Mouse (Mus musculus): ENCODE results near the gene Lrfn3. TPM values are rescaled to one million over a fixed set of nuclear protein-coding genes. Genes with fewer than 3 reads are reported as not detected.
A peak's percentile ranks its signal among the peaks of the same experiment; 100 is the strongest.

Lrfn3 gene
- total RNA-seq, 4 experiments from 2014 or later: 29.0 to 31.8 (median 31.0) TPM

GRCm38 (mm10) chr7:30346635-30347379 is 15.8 kb downstream of the Lrfn3 start:
- no peak for DNase-seq (ENCODE audit: low spot score in 2 of 2)

GRCm38 (mm10) chr7:30339432-30340109 is 23.0 kb downstream of the Lrfn3 start:
- DNase-seq (ENCODE audit: low spot score in 2 of 2): no peak

GRCm38 (mm10) chr7:30336384-30336783 is 26.2 kb downstream of the Lrfn3 start:
- peak; percentile 78 to 83 for DNase-seq (ENCODE audit: low spot score in 2 of 2)

- peak in 1 of 2 experiments; percentile 50 for DNase-seq (ENCODE audit: low spot score in 2 of 2)
These were observed 26.9 kb downstream of the Lrfn3 start for GRCm38 (mm10) chr7:30335688-30336087.

- DNase-seq (ENCODE audit: low spot score in 2 of 2): no peak
These were observed 28.0 kb downstream of the Lrfn3 start for GRCm38 (mm10) chr7:30334563-30334962.

DNA sequence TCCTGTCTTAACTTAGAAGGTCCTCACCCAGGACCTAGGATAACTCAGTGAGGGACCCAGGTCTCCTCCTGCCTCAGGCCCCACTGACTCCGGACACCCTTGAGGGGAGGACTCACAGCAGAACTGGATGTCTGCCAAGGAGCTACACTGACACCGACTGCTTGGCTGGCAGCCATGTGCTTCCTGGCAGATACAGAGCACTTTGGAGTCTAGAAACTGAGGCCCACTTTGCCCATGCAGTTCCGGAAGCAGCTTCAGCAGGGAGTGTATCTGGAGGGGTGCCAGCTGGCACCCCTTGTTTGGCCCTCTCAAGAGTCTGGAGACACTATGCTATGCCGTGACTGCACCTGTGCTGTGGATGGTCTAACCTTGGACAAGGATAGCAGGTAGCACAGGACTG is 29.1 kb downstream of the Lrfn3 start:
- DNase-seq (ENCODE audit: low spot score in 2 of 2): peak in 1 of 2 experiments; percentile 86

GRCm38 (mm10) chr7:30332622-30333259 is 29.8 kb downstream of the Lrfn3 start:
- DNase-seq (ENCODE audit: low spot score in 2 of 2): no peak

DNA sequence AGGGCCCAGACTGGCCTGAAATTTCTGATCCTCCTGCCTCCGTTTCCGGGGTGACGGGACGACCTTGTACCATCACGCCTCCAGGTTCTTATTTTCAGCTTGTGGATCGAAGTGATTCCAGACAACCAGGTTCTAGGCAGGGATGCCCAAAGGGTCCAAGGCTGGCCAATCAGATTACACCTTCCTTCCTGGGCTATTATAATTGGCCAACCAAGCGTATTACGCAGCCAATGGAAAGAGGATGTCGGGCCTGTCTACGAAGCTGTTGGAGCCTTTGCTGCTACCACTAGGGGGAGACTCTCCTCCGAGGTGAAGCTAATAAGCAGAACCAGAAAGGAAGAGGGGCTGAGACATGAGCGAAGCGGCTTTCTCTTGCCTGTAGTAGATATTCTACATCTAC is 30.7 kb downstream of the Lrfn3 start:
- DNase-seq (ENCODE audit: low spot score in 2 of 2): peak; percentile 63 to 94

DNA sequence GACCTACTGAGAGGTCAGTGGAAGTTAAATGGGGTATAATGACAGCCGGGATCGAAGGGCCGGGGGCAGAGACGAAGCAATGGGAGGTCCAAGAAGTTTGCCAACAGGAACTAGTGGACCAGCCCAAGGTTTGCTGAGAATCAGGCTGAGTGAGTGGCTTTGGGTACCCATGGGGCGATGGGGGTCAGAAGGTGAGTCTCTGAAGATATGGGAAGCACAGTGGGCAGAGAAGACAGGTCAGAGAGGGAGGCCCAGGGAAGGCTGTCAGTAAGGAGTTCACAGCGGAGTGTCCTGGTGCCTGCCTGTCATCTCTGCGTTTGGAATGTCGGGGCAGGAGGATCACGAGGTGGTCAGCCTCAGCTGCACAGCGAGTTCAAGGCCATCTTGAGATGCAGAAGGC is 34.2 kb downstream of the Lrfn3 start:
- DNase-seq (ENCODE audit: low spot score in 2 of 2): no peak

DNA sequence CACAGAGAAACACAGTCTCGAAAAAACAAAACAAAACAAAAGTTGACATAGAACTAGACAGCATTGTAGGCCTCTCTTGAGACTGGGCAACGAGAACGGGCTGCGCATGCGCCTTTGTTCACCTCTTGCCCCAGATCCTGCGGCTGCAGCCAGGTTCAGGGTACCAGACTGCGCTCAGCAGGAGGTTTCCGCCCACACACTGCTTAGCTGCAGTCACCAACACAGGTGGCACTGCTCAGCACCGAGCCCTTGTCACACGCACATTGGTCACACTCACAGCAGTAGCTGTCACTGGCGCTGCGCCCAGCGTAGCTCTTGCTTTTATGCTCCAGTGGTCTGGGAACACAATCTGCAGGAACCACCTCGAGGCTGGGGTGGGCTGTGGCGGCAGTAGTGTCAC is 35.4 kb downstream of the Lrfn3 start:
- no peak for DNase-seq (ENCODE audit: low spot score in 2 of 2)

DNA sequence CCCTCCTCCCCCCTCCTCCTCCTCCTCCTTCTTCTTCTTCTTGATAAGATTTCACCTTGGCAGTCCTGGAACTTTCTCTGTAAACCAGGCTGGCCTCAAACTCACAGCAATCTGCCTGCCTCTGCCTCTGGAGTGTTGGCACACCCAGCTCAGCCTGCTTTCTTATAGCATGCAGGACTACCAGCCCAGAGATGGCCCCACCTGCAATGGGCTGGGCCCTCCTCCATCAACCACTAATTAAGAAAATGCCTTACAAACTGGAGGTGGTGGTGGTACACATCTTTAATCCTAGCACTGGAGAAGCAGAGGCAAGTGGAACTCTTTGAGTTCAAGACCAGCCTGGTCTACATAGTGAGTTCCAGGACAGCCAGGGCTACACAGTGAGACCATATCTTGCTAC is 36.1 kb downstream of the Lrfn3 start:
- no peak for DNase-seq (ENCODE audit: low spot score in 2 of 2)

- no peak for DNase-seq (ENCODE audit: low spot score in 2 of 2)
These were observed 37.2 kb downstream of the Lrfn3 start for GRCm38 (mm10) chr7:30325364-30325763.

DNA sequence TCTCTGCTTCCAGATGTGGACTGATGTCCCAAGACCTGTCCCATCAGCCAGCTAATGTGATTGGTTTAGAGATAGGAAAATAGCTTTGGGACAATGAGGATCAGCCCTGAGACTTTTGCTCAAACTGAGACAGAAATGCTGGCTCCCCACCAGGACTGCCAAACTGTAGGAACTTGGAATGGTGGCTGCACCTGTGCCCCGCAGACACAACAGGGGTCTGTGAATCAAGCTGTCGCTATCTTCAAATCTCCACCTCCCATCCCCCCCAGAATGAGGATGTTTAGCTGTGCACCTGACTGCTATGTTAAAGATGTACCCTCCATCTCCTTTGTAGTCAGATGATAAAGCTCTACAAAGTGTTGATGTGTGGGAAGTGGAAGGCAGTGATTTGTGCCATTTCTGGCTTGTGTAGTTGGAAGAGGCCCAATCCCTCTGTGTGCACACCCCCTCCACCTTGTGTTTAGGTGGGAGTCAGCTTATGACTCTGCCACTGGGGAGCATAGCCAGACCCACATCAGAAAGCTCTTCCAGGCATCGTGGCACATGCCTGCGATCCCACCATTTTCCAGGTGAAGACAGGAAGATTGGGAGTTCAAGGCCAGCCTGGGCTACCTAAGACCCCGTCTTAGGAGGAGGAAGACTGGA is 38.1 kb downstream of the Lrfn3 start:
- DNase-seq (ENCODE audit: low spot score in 2 of 2): peak in 1 of 2 experiments; percentile 77

GRCm38 (mm10) chr7:30323795-30324194 is 38.8 kb downstream of the Lrfn3 start, which contains the start of gene Sdhaf1:
Sdhaf1 (minus strand) TSS chr7:30323895.
- DNase-seq (ENCODE audit: low spot score in 2 of 2): no peak

- no peak for DNase-seq (ENCODE audit: low spot score in 2 of 2)
These were observed 39.7 kb downstream of the Lrfn3 start for GRCm38 (mm10) chr7:30322865-30323264.

GRCm38 (mm10) chr7:30322285-30322667 is 40.3 kb downstream of the Lrfn3 start:
- peak; percentile 87 to 97 for DNase-seq (ENCODE audit: low spot score in 2 of 2)

DNA sequence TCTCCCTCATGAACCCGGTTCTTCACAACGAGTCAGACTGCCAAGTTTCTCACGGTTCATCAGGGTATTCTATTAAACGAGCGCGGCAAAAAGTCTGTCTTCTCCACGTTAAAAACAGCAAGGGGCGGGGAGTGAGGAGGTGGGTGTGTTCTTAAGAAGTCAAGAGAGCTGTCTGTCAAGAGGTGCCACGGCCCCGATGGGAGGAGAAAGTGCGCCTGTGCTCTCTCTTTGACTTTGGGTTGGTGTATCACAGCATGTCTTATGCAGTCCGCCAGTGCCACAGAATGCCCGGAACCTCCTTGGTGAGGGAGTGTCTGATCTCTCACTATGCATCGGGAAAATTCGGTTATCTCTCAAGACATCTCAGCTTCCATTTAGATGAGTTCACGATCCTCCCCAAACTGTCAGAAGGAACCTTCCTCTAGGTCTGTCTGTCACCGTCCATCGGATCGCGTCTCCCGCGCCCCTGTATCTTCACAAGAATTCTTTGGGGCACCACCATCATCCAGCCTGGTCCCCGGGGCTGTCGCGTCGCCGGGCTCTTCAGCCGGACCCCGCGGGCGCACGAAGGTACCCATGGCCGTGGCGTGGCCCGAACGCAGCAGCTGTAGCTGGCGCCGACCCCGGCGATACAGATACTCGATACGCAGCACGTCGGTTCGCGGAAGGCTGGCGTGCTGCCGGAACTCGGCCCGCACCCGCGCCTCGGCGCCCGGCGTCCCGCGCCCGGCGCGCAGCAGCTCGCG is 40.9 kb downstream of the Lrfn3 start, which contains the start of gene E130208F15Rik:
Gene E130208F15Rik, plus strand, starts transcription at position 202 of the 746 bp plus-strand sequence.
- peak; percentile 64 to 74 for DNase-seq (ENCODE audit: low spot score in 2 of 2)

GRCm38 (mm10) chr7:30320946-30321345 is 41.6 kb downstream of the Lrfn3 start:
- DNase-seq (ENCODE audit: low spot score in 2 of 2): no peak

DNA sequence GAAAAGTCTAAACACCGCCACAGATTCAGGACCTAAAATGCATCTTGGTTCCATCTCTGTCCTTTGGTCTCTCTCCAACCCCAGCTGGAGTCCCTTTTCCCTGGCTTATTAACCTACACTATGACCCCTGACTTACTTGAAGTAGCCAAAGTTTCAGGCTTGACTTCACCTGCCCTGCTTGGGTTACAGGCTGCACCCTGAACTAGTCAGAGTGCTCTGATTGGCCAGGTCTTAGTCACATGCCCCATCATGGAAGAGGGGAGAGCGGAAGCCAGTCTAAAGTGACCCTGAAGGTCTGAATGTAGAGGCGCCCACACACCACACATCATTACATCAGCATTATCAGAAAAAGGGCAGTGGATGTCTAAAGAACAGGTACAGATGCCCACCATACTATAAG is 44.4 kb downstream of the Lrfn3 start:
- DNase-seq (ENCODE audit: low spot score in 2 of 2): no peak

GRCm38 (mm10) chr7:30315559-30316529 is 46.7 kb downstream of the Lrfn3 start:
- no peak for DNase-seq (ENCODE audit: low spot score in 2 of 2)
